Mouse (Mus musculus): ENCODE measurements around the gene Wwc1. TPM values are rescaled to one million over a fixed set of nuclear protein-coding genes. Genes with fewer than 3 reads are reported as not detected.

Gene Wwc1
- 5.0 and 8.2 TPM in 2 replicates for polyA plus RNA-seq (2015; fragmentation: Nextera tagmentation; extraction: Ambion mirVana)

DNA sequence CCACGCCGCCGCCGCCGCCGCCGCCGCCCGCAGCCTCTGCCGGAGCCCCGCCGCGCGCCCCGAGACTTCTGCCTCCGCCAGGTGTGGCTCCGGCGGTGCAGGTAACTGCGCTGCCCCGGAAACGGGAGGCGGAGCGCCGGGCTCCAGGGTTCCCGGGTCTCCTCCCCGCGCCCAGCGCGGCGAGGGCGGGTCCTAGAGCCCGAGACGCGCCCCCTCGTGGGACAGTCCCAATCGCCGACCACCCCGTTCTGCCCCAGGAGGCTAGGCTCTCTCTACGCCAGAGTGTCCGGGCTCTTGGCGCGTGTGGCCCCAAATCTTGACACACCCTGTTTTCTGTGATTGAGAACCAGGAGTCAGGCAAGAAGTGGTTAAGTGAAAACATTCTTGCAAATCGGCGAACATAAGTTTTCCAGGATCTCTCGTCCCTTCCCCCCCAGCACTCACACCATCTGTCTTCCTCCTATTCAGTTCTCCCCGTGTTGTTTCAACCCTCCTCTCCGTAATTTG lies at the start of gene Wwc1:
Gene Wwc1, minus strand, starts transcription at position 117 of the 507 bp plus-strand sequence.

DNA sequence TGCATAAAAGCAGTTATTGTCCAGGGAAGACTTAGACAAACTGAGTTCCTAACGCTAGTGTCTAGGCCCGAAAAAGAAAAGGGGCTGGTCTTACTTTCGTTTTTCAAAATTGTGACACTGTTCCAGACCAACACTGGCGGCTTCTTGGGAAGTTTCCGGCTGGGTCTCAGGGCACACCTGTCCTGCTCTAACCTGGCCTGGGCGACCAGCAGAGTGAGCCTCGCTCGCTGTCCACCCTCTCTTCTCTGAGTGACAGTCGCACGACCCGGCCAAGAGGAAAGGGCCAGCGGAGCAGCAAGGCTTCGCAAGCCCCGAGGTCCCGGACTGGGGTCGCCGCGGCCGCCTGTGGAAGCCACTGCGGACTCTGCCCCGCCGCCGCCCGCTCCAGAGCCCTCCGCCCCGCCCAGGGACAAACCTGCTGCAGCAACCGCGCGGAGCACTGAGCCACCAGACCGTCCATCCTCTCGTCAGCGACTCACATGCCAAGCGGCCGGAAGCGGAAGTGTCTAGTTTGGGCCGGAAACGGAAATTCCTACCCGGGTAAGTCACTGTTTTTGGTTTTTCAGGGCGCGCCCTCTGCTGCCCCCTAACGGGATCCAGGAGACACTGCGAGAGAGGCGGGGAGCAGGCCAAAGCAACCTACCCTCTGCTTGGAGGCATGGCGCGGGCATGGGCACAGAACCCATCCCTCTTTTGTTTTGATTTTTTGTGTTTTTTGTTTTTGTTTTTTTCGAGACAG lies 146.1 kb downstream of the Wwc1 start, which contains the start of gene Rars:
Gene Rars, minus strand, starts transcription at position 485 of the 739 bp plus-strand sequence.

DNA sequence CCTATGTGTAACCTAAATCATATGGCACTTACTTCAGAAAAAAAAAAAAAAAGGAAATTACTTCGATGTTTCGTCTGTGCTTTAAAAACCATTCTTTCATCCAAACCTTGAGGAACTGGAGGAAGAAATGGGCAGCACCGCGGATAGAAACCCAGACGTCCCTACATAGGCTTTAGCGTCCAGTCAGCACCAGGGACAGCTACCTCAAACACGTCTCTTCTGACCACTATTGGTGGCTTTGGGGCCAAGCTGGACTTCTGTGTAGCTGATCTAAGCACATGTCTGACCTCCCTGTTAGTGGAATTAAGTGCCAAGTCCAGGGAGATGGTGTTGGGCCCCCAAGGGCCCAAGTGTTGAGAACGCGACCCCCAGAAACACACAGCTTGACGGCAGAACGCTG lies 181.5 kb downstream of the Wwc1 start, which contains the start of gene Fbll1:
Gene Fbll1, minus strand, starts transcription at position 11 of the 400 bp plus-strand sequence.

Other genes with a start within 250 kb of the Wwc1 start
- 9.0 and 10.3 TPM in 2 replicates for gene Pank3, start 211.0 kb downstream of the Wwc1 start, polyA plus RNA-seq (2015; fragmentation: Nextera tagmentation; extraction: Ambion mirVana)
- gene Fbll1, start 181.6 kb downstream of the Wwc1 start, polyA plus RNA-seq (2015; fragmentation: Nextera tagmentation; extraction: Ambion mirVana): 3.1 and 8.7 TPM in 2 replicates
- gene Rars, start 146.0 kb downstream of the Wwc1 start, polyA plus RNA-seq (2015; fragmentation: Nextera tagmentation; extraction: Ambion mirVana): 45.7 and 63.5 TPM in 2 replicates

All from adrenal gland, postnatal 0 days (tissue).